ENCODE assay signal across 26 mouse cellular contexts in genomic region chr10:28567441-28567840, GRCm38 (mm10).
DNase-seq lines count a peak whose midpoint lies in the region; ATAC-seq lines count a peak whose summit lies in the region.
"Had no signal": no experiment of that assay in that cellular context is flagged by ENCODE, and none has a peak within 500 bp of the region (broad histone marks: within the 10 kb centered on the region; RNA-seq: fewer than 3 reads in every experiment).

No protein-coding gene starts in this region.

- DNase-seq in heart, adult 18-20 months = no peak
- DNase-seq in thymus, postnatal 36 days = peak; percentile 28 to 29
- DNase-seq in urinary bladder, adult 2 months (ENCODE audit: low spot score) = no peak
- DNase-seq: adrenal gland, postnatal 25 days; cerebellum, adult 8-10 months; gastrocnemius, postnatal 25 days; heart, adult 2 months; kidney, adult 2 months; layer of hippocampus, adult 9-11 months had no signal

- H3K4me3 ChIP-seq in heart, embryonic 16.5 days (ENCODE audit: low read length) = no peak overlapping the region
- H3K4me3 ChIP-seq in midbrain, embryonic 16.5 days (ENCODE audit: low read depth, low read length) = no peak overlapping the region
- H3K4me3 ChIP-seq: heart, adult 2 months; heart, embryonic 13.5 days; hindbrain, embryonic 12.5 days; left cerebral cortex, adult 2 months; limb, embryonic 15.5 days; midbrain, embryonic 10.5 days; neural tube, embryonic 15.5 days had no signal

- 78% methylated on average over 3 of the region's 3 CpGs for WGBS in heart, embryonic 16.5 days
- WGBS in midbrain, embryonic 16.5 days = 91% methylated on average over 3 of the region's 3 CpGs

- H3K9ac ChIP-seq in heart, embryonic 16.5 days (ENCODE audit: low read length) = no peak overlapping the region
- no peak overlapping the region for H3K9ac ChIP-seq in midbrain, embryonic 16.5 days (ENCODE audit: low read depth, low read length)
- H3K9ac ChIP-seq: heart, embryonic 13.5 days; hindbrain, embryonic 12.5 days; limb, embryonic 15.5 days; neural tube, embryonic 15.5 days had no signal

- no peak overlapping the region for H3K4me2 ChIP-seq in heart, embryonic 16.5 days (ENCODE audit: low read depth, low read length)
- no peak overlapping the region for H3K4me2 ChIP-seq in midbrain, embryonic 16.5 days (ENCODE audit: low read length)
- H3K4me2 ChIP-seq: heart, embryonic 13.5 days; hindbrain, embryonic 12.5 days; limb, embryonic 15.5 days; neural tube, embryonic 15.5 days had no signal

- ATAC-seq in heart, embryonic 16.5 days (replicated peaks; ENCODE audit: extremely low read depth, insufficient read depth, low FRiP score) = peak; percentile 67; the same call in 1 of the 2 replicates
- peak; percentile 91 for ATAC-seq in CD4-positive, CD25-positive, alpha-beta regulatory T cell, adult 4 months
- ATAC-seq in inflammation-experienced regulatory T-cells, adult 6 months = peak; percentile 93
- ATAC-seq in midbrain, embryonic 16.5 days = no peak
- ATAC-seq: forebrain, embryonic 16.5 days; lung, postnatal 0 days; Patski had no signal

- H3K9me3 ChIP-seq in heart, embryonic 16.5 days (replicated peaks; ENCODE audit: control insufficient read depth, low read length) = no peaks in the 10 kb centered on the region
- no peaks in the 10 kb centered on the region for H3K9me3 ChIP-seq in midbrain, embryonic 16.5 days (replicated peaks; ENCODE audit: control insufficient read depth, low read length, poor library complexity, severe bottlenecking)
- H3K9me3 ChIP-seq: G1E; heart, embryonic 13.5 days; hindbrain, embryonic 12.5 days; limb, embryonic 15.5 days; midbrain, embryonic 10.5 days; neural tube, embryonic 15.5 days had no signal

- H3K36me3 ChIP-seq in heart, embryonic 16.5 days (ENCODE audit: control insufficient read depth, insufficient read depth) = peaks cover 7% of the 10 kb centered on the region; the same call in 1 of the 2 replicates
- no peaks in the 10 kb centered on the region for H3K36me3 ChIP-seq in midbrain, embryonic 16.5 days (ENCODE audit: control insufficient read depth, insufficient read depth, low read length)
- H3K36me3 ChIP-seq: G1E; hindbrain, embryonic 12.5 days; limb, embryonic 15.5 days; neural tube, embryonic 15.5 days had no signal

- H3K27ac ChIP-seq in heart, embryonic 16.5 days (ENCODE audit: low read length) = no peak overlapping the region
- no peak overlapping the region for H3K27ac ChIP-seq in midbrain, embryonic 16.5 days (ENCODE audit: low read length)
- H3K27ac ChIP-seq: heart, adult 2 months; heart, embryonic 13.5 days; hindbrain, embryonic 12.5 days; kidney, postnatal 0 days; left cerebral cortex, adult 2 months; limb, embryonic 15.5 days; midbrain, embryonic 10.5 days; neural tube, embryonic 15.5 days; stomach, postnatal 0 days had no signal

- no peaks in the 10 kb centered on the region for H3K27me3 ChIP-seq in heart, embryonic 16.5 days (ENCODE audit: control insufficient read depth, insufficient read depth, low read length)
- no peaks in the 10 kb centered on the region for H3K27me3 ChIP-seq in midbrain, embryonic 16.5 days (ENCODE audit: control insufficient read depth, insufficient read depth, low read depth, low read length)
- H3K27me3 ChIP-seq: CH12.LX; heart, embryonic 13.5 days; hindbrain, embryonic 12.5 days; limb, embryonic 15.5 days; neural tube, embryonic 15.5 days; Patski had no signal

- no peaks in the 10 kb centered on the region for H3K4me1 ChIP-seq in heart, embryonic 16.5 days (ENCODE audit: control insufficient read depth, insufficient read depth, low read length)
- no peaks in the 10 kb centered on the region; the same call in 1 of the 2 replicates for H3K4me1 ChIP-seq in midbrain, embryonic 16.5 days (ENCODE audit: control insufficient read depth, insufficient read depth, low read length)
- H3K4me1 ChIP-seq: heart, embryonic 13.5 days; hindbrain, embryonic 12.5 days; limb, embryonic 15.5 days; neural tube, embryonic 15.5 days had no signal

Comparison
In these comparisons a context has a peak if more than half of its experiments do, and no peak if none do; other contexts are left out.
1. DNase-seq: peak in thymus, postnatal 36 days (2 of 2); none in heart, adult 18-20 months (0 of 2) and urinary bladder, adult 2 months (single experiment).